Mouse (Mus musculus): ENCODE data around the gene Cdt1. TPM values are rescaled to one million over a fixed set of nuclear protein-coding genes. Genes with fewer than 3 reads are reported as not detected.

The Cdt1 gene
- polyA plus RNA-seq, 1 experiment from 2014 or later, result 52.3 TPM

- no peak overlapping the region for H3K4me3 ChIP-seq (replicated peaks)
- no peak for ATAC-seq (ENCODE audit: insufficient number of reproducible peaks, insufficient read depth, low FRiP score, low TSS enrichment, low read depth)
- no peaks in the 10 kb centered on the region for H3K36me3 ChIP-seq
- no peaks in the 10 kb centered on the region for H3K27me3 ChIP-seq
- peaks cover 20% of the 10 kb centered on the region for H3K4me1 ChIP-seq (replicated peaks)
- H3K27ac ChIP-seq, result no peak overlapping the region
- no peaks in the 10 kb centered on the region for H3K9me3 ChIP-seq
- H3K9ac ChIP-seq (replicated peaks), result no peak overlapping the region
- WGBS, result 84% methylated on average over 8 of the region's 8 CpGs
- H3K4me2 ChIP-seq, result no peak overlapping the region
Observed at GRCm38 (mm10) chr8:122531312-122531711, 36.5 kb upstream of the Cdt1 start.

- ATAC-seq (ENCODE audit: insufficient number of reproducible peaks, insufficient read depth, low FRiP score, low TSS enrichment, low read depth), result no peak
- Histone ChIP-seq H3K4me3 (replicated peaks) (no peak overlapping the region), H3K4me1 (replicated peaks) (peaks cover 23% of the 10 kb centered on the region), H3K9ac (replicated peaks) (no peak overlapping the region), H3K4me2 (peak overlapping the region; percentile 10; the same call in 1 of the 2 replicates), H3K27me3 (no peaks in the 10 kb centered on the region), H3K9me3 (0 out of 2 replicates have a peak, but pooled peaks cover 5% of the 10 kb centered on the region), H3K36me3 (no peaks in the 10 kb centered on the region), H3K27ac (peak overlapping the region; percentile 29; the same call in 1 of the 2 replicates)
- 21% methylated on average over 6 of the region's 6 CpGs for whole genome bisulfite sequencing
Observed at GRCm38 (mm10) chr8:122537033-122537432, 30.8 kb upstream of the Cdt1 start.

- Histone ChIP-seq H3K36me3 (no peaks in the 10 kb centered on the region), H3K4me2 (no peak overlapping the region), H3K27me3 (no peaks in the 10 kb centered on the region), H3K4me1 (replicated peaks) (peaks cover 19% of the 10 kb centered on the region), H3K9me3 (0 out of 2 replicates have a peak, but pooled peaks cover 5% of the 10 kb centered on the region), H3K9ac (replicated peaks) (no peak overlapping the region), H3K27ac (peak overlapping the region; percentile 29; the same call in 1 of the 2 replicates), H3K4me3 (replicated peaks) (no peak overlapping the region)
- 76% methylated on average over 2 of the region's 2 CpGs for WGBS
- no peak for ATAC-seq (ENCODE audit: insufficient number of reproducible peaks, insufficient read depth, low FRiP score, low TSS enrichment, low read depth)
Observed at GRCm38 (mm10) chr8:122537812-122538211, 30.0 kb upstream of the Cdt1 start.

- Histone ChIP-seq H3K4me2 (no peak overlapping the region), H3K9ac (replicated peaks) (0 out of 2 replicates have a peak overlapping the region, but pooled peaks have one; percentile 23), H3K4me1 (replicated peaks) (peaks cover 13% of the 10 kb centered on the region), H3K9me3 (0 out of 2 replicates have a peak, but pooled peaks cover 5% of the 10 kb centered on the region), H3K27ac (no peak overlapping the region), H3K4me3 (replicated peaks) (no peak overlapping the region), H3K27me3 (no peaks in the 10 kb centered on the region), H3K36me3 (no peaks in the 10 kb centered on the region)
- WGBS, result 92% methylated on average over 9 of the region's 9 CpGs
- no peak for ATAC-seq (ENCODE audit: insufficient number of reproducible peaks, insufficient read depth, low FRiP score, low TSS enrichment, low read depth)
Observed at GRCm38 (mm10) chr8:122538310-122539076, 29.3 kb upstream of the Cdt1 start.

GRCm38 (mm10) chr8:122544138-122544537 is 23.7 kb upstream of the Cdt1 start:
- 89% methylated on average over 8 of the region's 8 CpGs for WGBS
- ATAC-seq (ENCODE audit: insufficient number of reproducible peaks, insufficient read depth, low FRiP score, low TSS enrichment, low read depth), result no peak
- no peak overlapping the region for H3K9ac ChIP-seq (replicated peaks)
- no peaks in the 10 kb centered on the region for H3K9me3 ChIP-seq
- H3K4me3 ChIP-seq (replicated peaks), result no peak overlapping the region
- no peak overlapping the region for H3K27ac ChIP-seq
- no peak overlapping the region for H3K4me2 ChIP-seq
- peaks cover 6% of the 10 kb centered on the region; the same call in 1 of the 2 replicates for H3K36me3 ChIP-seq
- 0 out of 2 replicates have a peak, but pooled peaks cover 3% of the 10 kb centered on the region for H3K27me3 ChIP-seq
- peaks cover 26% of the 10 kb centered on the region for H3K4me1 ChIP-seq (replicated peaks)

GRCm38 (mm10) chr8:122546066-122546755 is 21.6 kb upstream of the Cdt1 start:
- Histone ChIP-seq H3K36me3 (peaks cover 6% of the 10 kb centered on the region; the same call in 1 of the 2 replicates), H3K9me3 (no peaks in the 10 kb centered on the region), H3K4me3 (replicated peaks) (no peak overlapping the region), H3K4me2 (no peak overlapping the region), H3K27ac (no peak overlapping the region), H3K9ac (replicated peaks) (peak overlapping the region; percentile 28; the same call in 1 of the 2 replicates), H3K4me1 (replicated peaks) (peaks cover 38% of the 10 kb centered on the region), H3K27me3 (0 out of 2 replicates have a peak, but pooled peaks cover 3% of the 10 kb centered on the region)
- WGBS, result 84% methylated on average over 7 of the region's 7 CpGs
- ATAC-seq (ENCODE audit: insufficient number of reproducible peaks, insufficient read depth, low FRiP score, low TSS enrichment, low read depth), result no peak

GRCm38 (mm10) chr8:122546811-122547453 is 20.9 kb upstream of the Cdt1 start:
- Histone ChIP-seq H3K4me2 (peak overlapping the region; percentile 23; the same call in 1 of the 2 replicates), H3K36me3 (peaks cover 6% of the 10 kb centered on the region; the same call in 1 of the 2 replicates), H3K4me3 (replicated peaks) (no peak overlapping the region), H3K27ac (peak overlapping the region; percentile 32; the same call in 1 of the 2 replicates), H3K4me1 (replicated peaks) (peaks cover 41% of the 10 kb centered on the region), H3K9ac (replicated peaks) (peak overlapping the region; percentile 28), H3K27me3 (0 out of 2 replicates have a peak, but pooled peaks cover 3% of the 10 kb centered on the region), H3K9me3 (no peaks in the 10 kb centered on the region)
- no peak for ATAC-seq (ENCODE audit: insufficient number of reproducible peaks, insufficient read depth, low FRiP score, low TSS enrichment, low read depth)
- WGBS, result 49% methylated on average over 24 of the region's 24 CpGs

GRCm38 (mm10) chr8:122547815-122548214 is 20.0 kb upstream of the Cdt1 start:
- Histone ChIP-seq H3K9me3 (no peaks in the 10 kb centered on the region), H3K4me3 (replicated peaks) (no peak overlapping the region), H3K36me3 (peaks cover 6% of the 10 kb centered on the region; the same call in 1 of the 2 replicates), H3K27me3 (0 out of 2 replicates have a peak, but pooled peaks cover 3% of the 10 kb centered on the region), H3K4me1 (replicated peaks) (peaks cover 41% of the 10 kb centered on the region), H3K9ac (replicated peaks) (no peak overlapping the region), H3K4me2 (peak overlapping the region; percentile 23; the same call in 1 of the 2 replicates), H3K27ac (0 out of 2 replicates have a peak overlapping the region, but pooled peaks have one; percentile 29)
- ATAC-seq (ENCODE audit: insufficient number of reproducible peaks, insufficient read depth, low FRiP score, low TSS enrichment, low read depth), result no peak
- 24% methylated on average over 5 of the region's 5 CpGs for WGBS

GRCm38 (mm10) chr8:122548331-122548730 is 19.5 kb upstream of the Cdt1 start:
- Histone ChIP-seq H3K9me3 (no peaks in the 10 kb centered on the region), H3K27me3 (0 out of 2 replicates have a peak, but pooled peaks cover 3% of the 10 kb centered on the region), H3K4me1 (replicated peaks) (peaks cover 41% of the 10 kb centered on the region), H3K9ac (replicated peaks) (no peak overlapping the region), H3K4me2 (peak overlapping the region; percentile 88; the same call in 1 of the 2 replicates), H3K27ac (0 out of 2 replicates have a peak overlapping the region, but pooled peaks have one; percentile 29), H3K36me3 (peaks cover 6% of the 10 kb centered on the region; the same call in 1 of the 2 replicates), H3K4me3 (replicated peaks) (no peak overlapping the region)
- 65% methylated on average over 13 of the region's 13 CpGs for WGBS
- no peak for ATAC-seq (ENCODE audit: insufficient number of reproducible peaks, insufficient read depth, low FRiP score, low TSS enrichment, low read depth)

- WGBS, result 91% methylated on average over 3 of the region's 3 CpGs
- Histone ChIP-seq H3K4me3 (replicated peaks) (peak overlapping the region; percentile 67; the same call in 1 of the 2 replicates), H3K4me1 (replicated peaks) (peaks cover 41% of the 10 kb centered on the region), H3K9me3 (no peaks in the 10 kb centered on the region), H3K36me3 (peaks cover 6% of the 10 kb centered on the region; the same call in 1 of the 2 replicates), H3K27me3 (0 out of 2 replicates have a peak, but pooled peaks cover 3% of the 10 kb centered on the region), H3K27ac (no peak overlapping the region), H3K4me2 (peak overlapping the region; percentile 88), H3K9ac (replicated peaks) (no peak overlapping the region)
- no peak for ATAC-seq (ENCODE audit: insufficient number of reproducible peaks, insufficient read depth, low FRiP score, low TSS enrichment, low read depth)
Observed at GRCm38 (mm10) chr8:122548891-122549439, 18.9 kb upstream of the Cdt1 start.
